Mouse (Mus musculus): ENCODE data around the gene Bin2.

- TF ChIP-seq CHD2 (IDR thresholded peaks at IDR 0.05; ENCODE audit: low read depth, low read length) (no peak), ZNF384 (IDR thresholded peaks at IDR 0.05; ENCODE audit: low read depth, low read length) (no peak), HCFC1 (IDR thresholded peaks at IDR 0.05; ENCODE audit: borderline replicate concordance, insufficient read depth, low read length) (no peak), ZC3H11A (IDR thresholded peaks at IDR 0.05; ENCODE audit: borderline replicate concordance, low read depth, low read length) (no peak), MAFK (IDR thresholded peaks at IDR 0.05; ENCODE audit: insufficient read depth, low read depth, low read length) (no peak)
Measured at GRCm38 (mm10) chr15:100635239-100635638, 34.1 kb downstream of the Bin2 start.

Data from ES-E14 (cell line).